Mouse (Mus musculus): ENCODE results near the gene Grin2b.

GRCm38 (mm10) chr6:135813755-135814154 lies 359.6 kb downstream of the Grin2b start:
- TF ChIP-seq POLR2A (IDR thresholded peaks at IDR 0.05; ENCODE audit: extremely low read depth, insufficient read depth, low read length): no peak
- TF ChIP-seq CTCF (IDR thresholded peaks at IDR 0.05; ENCODE audit: low read depth, low read length): no peak
